Mouse (Mus musculus) right cerebral cortex, postnatal 10 days (tissue): Measurements from ENCODE around the gene Tdrd7.

ENCODE experiments used
- DNase-seq, 2 experiments: peaks; one replicate each; pipeline ENCODE4 v3.0.0; 2021; ENCODE audit warnings: low spot score in 2 of 2

The Tdrd7 gene

DNA sequence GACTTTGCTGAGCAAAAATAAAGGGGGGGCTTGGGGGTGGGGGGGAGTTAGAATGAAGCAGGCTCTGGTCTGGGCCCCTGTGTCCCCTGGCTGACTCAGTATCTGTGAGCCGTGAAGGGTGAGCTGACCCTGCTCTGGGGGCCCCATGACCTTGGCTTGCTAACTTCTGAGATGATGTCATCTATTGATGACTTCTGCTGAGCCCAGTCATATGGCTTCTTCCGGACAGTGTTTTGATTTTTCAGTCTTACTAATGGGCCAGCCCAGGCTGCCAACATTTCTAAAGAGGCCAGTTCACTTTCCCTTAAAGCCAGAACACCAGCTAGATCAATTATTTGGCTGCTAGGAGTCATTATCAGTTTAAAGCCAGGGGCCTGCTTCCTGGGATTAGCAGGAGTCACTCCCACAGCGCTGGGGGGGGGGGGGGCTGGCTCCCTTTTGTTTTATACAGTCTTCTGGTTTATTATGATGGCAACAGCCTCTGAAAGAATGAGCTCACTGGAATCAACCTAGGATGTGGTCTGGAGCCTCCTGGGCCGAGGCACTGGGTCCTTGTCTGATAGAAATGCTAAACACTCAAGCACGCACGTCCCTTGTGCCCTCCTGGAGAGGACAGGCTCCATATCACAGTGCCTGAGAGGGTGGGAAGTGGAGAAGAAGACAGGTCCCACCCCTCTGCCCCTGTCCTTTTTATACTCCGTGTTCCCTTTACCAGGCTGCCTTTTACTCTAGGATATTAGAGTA is 76.8 kb downstream of the Tdrd7 start:
- DNase-seq, result no peak

DNA sequence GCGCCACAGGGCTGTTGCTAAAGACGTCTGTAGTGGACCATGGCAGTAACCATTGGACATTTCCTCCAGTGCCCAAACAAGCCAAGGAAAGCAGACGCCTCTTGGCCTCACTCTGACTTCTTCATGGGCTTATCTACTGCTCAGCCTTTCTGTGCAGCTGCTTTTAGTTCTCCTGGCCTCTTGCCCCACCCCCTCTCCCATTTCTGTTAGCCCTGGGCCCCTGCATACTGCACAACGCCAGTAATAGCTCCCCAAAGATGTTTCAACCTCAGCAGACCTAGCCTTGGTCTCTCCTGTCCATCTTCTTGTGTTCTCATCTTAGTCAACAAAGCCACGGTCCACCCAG is 77.3 kb downstream of the Tdrd7 start:
- no peak for DNase-seq

DNA sequence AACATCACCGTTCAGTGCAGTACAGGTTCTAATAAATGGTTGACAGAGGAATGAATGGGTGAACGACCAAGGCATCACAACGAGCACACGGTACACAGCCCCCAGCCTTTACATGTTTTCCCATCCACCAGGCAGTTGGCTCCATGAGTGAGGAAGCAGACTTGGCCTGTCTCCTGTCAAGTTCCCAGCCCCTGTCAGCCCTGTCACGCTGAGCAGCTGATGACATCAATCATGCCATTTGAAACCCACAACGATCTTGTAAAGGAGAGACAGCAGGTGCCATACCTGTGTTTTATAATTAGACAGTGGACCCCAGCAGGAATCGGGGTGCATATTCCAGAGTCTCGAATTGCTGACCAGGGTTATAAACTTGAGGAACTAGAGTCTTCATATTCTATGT is 78.2 kb downstream of the Tdrd7 start:
- DNase-seq, result no peak

DNA sequence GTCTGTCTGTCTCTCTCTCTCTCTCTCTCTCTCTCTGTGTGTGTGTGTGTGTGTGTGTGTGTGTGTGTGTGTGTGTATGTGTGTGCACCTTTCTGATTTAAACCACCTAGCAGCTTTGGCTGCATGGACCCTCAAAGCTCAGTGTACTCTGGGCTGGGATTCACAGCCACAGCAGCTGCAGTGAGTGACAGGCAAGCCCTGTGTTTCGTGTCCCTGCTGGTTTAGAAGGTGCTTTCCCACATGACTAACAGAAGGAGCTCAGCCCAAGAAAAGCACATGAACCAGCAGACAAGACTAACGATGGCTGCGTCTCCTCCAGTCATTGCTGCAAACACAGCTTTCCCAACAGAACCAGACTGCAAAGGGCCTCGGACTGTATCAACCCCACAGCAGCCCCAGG is 82.8 kb downstream of the Tdrd7 start:
- DNase-seq, result no peak

DNA sequence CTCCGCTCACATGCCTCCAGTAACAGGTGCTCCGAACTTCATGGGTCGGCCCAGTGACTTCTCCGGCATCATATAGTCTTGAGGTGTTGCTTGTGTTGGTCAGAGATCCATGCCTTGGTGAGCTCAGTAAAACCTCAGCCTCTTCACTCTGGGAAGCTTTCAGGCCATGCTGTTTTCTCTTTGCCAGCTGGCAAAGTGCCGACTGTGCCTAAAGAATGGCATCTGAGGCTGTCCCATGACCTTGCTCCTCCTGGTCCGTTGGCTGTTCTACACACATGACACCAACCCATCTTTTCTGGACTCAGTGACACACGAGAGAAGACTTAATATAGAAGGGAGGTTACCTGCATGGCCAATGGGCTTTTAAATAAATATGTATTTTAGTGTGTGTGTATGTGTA is 83.3 kb downstream of the Tdrd7 start:
- DNase-seq, result no peak

DNA sequence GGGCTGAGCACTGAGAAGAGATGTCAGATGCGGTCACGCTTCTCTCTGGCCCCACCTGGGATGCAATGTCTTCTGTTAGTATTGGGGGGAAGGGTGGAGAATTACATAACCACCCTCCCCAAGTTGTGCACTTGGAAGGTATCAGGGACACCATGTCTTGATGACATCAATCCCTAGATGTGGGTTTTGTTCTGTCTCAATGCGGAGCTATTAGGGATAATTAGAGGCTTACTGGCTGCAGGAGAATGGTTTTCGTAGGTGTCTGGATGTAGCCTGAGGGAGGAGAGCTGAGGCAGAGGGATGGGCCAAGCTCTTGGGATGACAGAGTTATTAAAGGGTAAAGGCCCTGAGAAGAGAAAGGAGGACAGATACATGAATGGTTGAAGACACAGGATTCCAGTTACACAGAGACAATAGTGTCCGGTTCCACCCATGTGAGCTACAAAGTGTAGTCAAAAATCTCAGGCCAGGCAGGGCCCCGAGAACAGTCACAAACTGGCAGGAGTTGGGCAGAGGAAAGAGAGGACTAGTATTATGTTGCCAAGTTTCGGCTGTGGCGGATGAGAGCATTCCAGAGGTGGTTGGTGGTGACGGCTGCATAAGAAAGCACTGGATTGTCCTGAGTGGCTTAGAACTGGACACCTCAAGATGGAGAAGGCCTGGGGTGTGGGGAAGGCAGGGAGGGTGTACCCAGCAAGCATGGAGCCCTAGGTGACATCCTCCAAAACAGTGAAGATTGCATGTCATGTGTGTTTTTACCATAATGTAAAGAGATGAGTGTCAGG is 88.4 kb downstream of the Tdrd7 start:
- no peak for DNase-seq

DNA sequence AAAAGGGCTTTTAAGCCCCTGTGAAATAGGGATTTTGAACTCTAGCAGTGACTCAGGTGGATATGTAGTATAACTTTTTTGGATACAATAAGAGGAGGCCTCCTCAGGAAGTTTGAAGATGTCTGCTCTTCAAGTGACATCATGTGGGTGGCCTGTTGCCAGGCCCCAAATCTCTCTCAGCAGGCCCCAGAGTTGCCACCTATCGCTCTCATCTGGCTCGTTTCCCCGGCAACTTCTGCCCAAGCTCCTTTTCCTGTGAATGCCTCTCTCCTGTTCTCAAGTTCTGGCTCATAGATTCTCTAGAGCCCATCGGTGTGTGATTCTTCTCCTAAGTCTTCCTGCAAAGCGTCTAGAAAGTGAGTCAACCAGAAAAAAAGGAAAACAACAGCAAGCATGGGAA is 91.0 kb downstream of the Tdrd7 start:
- no peak for DNase-seq

DNA sequence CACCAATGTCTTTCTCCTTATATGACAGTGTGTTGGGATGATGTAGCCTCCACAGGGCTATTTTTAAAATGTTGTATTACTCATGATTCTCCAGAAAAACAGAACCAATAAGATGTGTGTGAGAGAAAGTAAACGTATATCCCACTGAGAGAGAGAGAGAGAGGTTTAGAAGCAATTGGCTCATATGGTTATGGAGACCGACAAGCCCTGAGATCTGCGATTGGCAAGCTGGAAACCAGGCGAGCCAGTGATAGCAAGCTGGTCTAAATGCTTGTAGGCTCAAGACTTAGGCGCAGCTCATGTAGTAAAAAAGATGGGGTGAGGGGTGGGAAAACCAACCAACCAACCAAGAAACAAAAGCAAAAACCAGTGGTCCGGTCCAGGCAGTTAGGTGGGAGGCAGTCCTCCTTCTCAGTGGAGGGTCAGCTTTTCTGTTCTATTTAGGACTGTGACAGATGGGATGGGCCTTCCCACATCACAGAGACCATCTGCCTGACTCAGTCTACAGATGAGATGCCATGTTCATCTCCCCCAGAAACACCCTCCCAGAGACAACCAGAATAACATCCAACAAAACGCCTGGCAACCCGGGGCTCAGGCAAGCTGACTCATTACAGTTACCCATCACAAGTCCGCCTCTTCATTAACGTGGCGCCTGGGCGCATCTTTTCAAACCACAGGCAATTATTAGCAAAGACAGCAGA is 96.3 kb downstream of the Tdrd7 start:
- peak; percentile 78 to 88 for DNase-seq

DNA sequence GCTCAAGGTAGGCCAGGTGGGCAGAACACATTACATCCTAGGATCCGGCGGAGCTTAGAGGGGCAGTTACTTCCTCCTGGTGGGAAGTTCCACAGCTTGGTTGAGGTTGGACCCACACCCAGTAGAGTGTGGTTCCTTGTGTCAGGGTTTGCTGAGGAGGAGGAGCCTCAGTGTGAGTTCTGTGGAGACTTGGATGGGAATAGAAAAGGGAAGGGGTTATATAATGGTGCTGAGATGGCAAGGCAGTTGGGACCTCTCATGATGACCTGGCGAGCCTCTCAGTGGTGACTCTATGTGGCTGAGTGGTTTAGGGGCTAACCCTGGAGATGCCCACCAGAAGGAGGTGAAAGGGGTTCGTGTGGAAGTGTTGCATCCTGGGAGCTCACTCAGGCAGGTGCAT is 98.7 kb downstream of the Tdrd7 start:
- DNase-seq, result no peak

DNA sequence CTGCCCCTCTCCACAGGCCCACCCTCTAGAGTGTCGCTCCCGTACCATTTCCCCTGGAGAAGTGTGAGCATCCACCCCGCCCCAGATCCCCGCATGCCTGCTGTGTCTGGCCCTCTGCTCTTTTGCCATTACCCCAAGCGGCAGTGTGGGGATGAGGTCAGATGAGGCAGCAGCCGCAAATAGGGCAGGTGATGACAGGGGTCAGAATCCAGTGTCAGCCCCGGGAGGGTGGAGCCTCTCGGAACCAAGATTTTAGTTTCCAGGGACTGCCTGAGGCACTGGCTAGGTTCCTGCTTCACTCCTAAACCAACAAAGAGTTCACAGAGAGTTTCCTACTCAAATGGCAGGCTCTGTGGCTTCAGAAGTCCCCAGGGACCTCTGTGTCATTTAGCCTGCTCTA is 99.1 kb downstream of the Tdrd7 start:
- DNase-seq, result no peak

DNA sequence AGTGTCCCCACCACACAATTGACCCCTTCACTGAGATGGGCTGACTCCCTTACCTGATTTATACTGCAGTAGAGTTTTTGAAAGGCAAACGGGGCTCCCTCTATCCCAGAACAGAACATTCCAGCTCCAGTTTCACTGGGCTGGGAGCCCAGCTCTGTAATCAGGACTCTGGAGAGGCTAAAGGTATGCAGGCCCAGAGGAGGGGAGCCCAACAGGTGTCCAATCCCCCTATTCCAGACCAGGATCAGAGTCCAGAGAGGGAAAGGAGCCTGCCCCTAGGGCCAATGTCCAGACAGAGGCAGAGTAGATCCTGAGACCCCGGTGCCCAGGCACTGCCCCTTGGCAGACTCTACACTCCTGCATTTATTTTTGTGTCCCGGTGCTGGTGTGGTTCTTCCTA is 99.8 kb downstream of the Tdrd7 start:
- no peak for DNase-seq

DNA sequence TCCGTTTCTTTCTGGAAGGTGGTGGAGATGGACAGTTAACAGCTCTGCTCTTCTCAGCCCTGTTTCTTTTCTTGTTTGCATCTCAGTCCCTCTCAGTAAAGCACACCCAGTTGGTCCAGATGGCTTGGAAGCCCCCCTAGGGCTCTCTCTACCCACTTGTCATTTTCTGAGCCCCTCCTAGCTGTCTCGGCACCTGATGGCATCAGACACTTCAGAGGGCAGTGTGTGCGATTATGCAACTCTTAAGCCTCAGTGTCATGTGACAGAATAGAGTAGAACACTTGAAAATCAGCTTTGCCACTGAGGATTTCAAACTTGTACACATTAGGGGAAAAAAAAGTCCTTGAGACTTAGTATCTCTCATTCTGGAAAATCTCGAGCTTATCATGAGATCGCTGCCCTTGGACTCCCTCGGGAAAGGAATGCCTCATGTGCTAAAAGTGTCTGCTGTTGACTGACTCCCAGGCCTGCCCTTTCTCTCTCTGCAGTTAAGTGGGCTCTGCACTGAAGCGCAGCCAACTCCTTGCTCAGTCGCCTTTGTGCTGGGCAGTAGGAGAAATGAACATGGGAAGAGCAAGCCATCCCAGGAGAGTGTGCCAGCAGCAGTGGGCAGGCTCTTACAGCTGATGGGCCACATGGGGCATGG is 100.7 kb downstream of the Tdrd7 start:
- no peak for DNase-seq

DNA sequence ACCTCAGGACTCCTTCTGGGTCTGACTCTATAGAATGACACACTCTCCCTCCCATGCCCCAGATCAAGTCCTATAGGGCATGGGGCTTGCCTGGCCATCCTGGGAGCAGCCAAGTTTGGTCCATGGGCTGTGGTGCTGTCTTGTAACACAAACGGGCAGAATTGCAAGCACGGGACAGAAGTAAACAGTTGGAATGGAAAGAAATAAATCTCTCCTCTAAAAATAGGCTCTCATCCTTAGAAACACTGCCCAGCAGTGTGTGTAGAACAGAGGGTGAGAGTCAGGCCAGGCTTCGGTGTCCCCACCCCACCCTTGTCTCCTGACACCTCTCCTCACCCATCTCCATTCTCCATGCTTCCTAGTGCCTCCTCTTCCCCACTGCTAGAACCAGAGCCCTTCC is 102.9 kb downstream of the Tdrd7 start:
- no peak for DNase-seq

DNA sequence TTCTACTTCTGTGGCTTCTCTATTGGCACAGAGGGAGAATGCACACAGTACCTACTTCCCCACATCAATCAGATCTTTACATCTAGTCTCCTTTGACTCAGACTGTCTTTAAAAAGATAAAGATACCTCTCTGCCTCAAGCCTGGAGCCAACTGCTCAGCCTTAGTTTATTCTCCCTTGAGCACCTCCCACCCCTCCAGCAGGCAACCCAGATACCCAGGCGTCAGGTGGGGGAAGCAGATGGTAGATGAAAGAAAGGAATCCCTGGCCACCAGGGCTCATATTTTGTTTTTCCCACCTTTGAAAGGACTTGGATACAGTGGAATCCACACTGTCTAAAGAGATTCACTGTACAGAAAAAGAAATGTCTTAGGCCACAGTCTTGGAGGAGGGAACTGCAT is 103.4 kb downstream of the Tdrd7 start:
- no peak for DNase-seq

DNA sequence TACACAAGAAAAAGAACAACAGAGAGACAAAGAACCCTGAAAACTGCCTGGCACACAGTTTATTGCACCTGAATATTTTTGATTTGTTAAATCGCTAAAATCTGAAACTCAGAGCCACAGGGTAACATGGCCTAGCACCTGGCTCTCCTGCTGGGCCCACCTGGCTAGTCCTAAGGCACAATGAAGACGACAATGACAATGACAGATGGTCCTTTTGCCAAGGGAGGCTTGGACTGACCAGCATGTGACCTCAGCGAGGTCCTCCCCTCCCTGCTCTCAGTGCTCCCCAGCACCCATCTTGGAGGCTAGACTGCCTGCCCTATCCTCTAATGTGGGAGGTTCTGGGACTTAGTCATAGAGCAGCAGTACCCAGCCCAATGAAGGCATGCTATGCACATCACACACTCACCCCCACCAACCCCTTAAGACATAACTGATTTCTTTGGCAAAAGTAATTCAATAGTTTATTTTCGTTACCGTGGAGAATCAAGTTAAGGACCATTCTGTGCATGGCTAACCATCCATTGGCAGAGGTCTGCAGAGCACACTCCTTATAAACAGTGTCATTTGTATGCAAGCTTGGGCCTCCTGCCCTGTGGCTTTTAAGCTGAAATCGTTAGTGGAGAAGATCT is 104.8 kb downstream of the Tdrd7 start:
- no peak for DNase-seq

DNA sequence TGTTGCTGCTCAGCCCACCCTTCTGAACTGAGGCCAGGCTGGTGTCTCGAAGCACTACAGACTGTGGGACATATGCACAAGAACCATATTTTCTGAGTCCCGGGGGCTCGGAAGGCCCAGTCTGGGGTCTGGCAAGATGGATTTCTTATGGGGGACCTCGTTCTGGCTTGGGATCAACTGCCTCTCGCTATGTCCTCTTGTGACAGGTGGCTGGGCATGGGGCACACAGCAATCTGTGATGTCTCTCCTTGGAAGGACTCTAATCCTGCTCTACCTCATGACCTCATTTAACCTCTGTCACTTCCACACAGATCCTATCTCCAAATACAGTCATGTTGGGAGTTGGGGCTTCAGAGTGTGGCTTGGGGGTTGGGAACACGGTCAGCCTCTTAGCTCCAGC is 107.5 kb downstream of the Tdrd7 start:
- DNase-seq, result no peak

DNA sequence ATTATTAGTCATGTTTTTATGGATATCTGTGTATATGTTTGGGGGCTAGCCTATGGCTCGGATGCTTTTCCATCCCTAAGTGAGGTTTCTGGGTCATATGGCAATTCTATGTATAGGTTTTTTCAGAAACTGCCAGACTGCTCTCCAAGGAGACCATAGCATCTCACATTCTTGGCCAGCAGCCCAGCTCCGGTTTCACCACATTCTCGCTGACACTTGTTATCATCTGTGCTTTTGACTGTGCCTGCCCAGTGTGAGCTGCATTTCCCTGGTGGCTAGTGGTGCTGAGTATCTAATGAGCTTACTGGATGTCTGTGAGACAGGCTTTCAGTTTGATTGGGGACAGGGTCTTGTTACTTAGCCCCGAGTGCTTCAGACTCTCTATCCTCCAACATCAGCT is 108.6 kb downstream of the Tdrd7 start:
- peak; percentile 77 to 78 for DNase-seq

DNA sequence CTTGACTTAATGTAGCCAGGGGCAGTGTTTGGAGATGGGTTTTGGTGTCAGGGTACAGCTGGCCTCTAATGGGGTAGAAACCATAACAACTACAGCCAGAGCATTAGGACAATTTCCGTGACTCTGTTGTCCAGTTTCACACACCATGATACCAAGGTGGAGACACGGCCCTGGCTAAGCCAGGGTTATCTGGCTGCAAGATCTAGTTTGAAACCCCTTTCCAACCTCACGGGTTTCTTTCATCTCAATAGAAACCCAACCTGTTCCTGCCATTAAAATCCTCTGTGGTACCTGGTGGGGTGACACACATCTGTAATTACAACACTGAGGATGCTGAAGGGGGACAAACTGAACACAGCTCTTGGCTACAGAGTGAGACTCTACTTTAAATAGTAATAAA is 110.5 kb downstream of the Tdrd7 start:
- DNase-seq, result no peak

DNA sequence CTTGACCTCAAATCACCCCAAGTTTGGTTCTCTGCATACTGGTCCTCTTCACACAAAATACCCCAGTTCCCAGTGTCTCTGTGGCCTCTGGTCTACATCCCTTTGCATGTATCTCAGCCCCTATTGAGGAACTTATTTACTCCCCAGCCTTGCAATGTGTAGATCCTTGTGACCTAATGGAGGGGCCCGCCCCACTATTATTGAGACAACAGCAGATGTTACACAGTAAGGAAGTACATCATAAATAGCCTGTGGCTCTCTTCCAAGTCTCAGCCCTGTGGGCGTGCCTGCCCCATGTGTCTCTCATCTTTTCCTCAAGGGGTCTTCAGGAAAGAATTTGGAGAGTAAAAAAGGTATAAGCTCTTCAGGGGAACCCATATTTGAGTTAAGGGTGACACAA is 111.8 kb downstream of the Tdrd7 start:
- DNase-seq, result no peak

DNA sequence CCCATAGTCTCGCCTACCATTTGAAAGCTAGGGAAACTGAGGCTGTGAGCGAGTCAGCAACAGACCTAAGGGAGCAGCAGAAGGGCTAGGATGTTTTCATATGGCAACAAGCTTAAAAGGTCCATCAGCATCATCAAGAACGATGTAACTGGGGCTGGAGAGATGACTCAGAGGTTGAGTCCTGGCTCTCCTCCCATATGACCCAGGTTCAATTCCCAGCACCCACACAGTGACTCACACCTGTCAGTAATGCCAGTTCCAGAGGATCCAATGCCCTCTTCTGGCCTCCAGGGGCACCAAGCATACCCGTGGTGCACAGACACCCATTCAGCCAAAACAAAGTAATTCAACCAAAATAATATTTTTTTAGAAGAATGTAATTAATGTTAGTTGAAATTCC is 115.1 kb downstream of the Tdrd7 start:
- no peak for DNase-seq

DNA sequence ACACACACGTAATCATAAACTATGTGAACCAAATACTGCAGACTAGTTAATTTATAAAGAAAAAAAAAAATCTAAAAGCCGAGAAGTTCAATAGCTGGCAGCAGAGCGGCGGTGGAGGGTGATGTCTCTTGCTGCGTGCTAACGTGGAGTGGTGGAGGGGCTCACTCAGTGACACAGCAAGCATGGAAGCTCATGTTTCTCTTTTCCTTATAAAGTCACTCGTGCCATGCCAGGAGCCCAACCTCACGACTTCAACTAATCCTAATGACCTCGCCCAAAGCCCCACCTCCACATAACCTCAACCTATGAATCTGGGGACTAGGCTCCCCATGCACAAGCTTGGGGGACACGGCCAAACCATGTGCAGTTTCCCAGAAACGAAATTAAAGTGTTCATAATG is 117.4 kb downstream of the Tdrd7 start:
- DNase-seq, result no peak
